Mouse (Mus musculus) cerebellum, adult 2 months (tissue): ENCODE measurements around the gene Fmod. TPM values are rescaled to one million over a fixed set of nuclear protein-coding genes. Genes with fewer than 3 reads are reported as not detected.

Experiments used
- DNase-seq, 2 experiments: peaks; one replicate each; pipeline ENCODE4 v3.0.0; 2021
- H3K27ac ChIP-seq: fragments of 200-500 bp; 2 replicates; pipeline ENCODE4 v1.5.1; 2012; ENCODE audit warnings: low read length, control low read depth, inconsistent platforms; ENCODE audit not compliant: insufficient read depth
- H3K27me3 ChIP-seq: fragments of 200-500 bp; 2 replicates; pipeline ENCODE4 v1.6.1; 2012; ENCODE audit warnings: inconsistent platforms, mild to moderate bottlenecking, low read length, moderate library complexity; ENCODE audit not compliant: control insufficient read depth, insufficient read depth
- H3K4me1 ChIP-seq: fragments of 200-500 bp; 2 replicates; pipeline ENCODE4 v1.6.1; 2011; ENCODE audit warnings: low read length; ENCODE audit not compliant: control insufficient read depth, insufficient read depth
- H3K4me3 ChIP-seq: fragments of 200-500 bp; replicated peaks from 2 replicates; pipeline ENCODE3; 2011; ENCODE audit warnings: mild to moderate bottlenecking, low read depth, low read length, control low read depth; ENCODE audit not compliant: insufficient read depth
- CTCF ChIP-seq: fragments of 200-500 bp; IDR thresholded peaks from 2 replicates; pipeline ENCODE4 v1.5.1; 2011; ENCODE audit warnings: low read depth, mild to moderate bottlenecking, control low read depth, low read length, moderate library complexity, borderline replicate concordance; ENCODE audit not compliant: insufficient read depth
- POLR2A ChIP-seq: fragments of 200-500 bp; IDR thresholded peaks from 2 replicates; pipeline ENCODE4 v1.6.1; 2011; ENCODE audit warnings: low read length, control low read depth, borderline replicate concordance; ENCODE audit not compliant: insufficient read depth
- WGBS: fragments of 180-500 bp; shearing (Covaris S2); methylation state at CpG from one replicate; pipeline ENCODE4 v1.1.7; 2018; 5-methylcytosine and 5-hydroxymethylcytosine counted together
- polyA plus RNA-seq: library from polyadenylated mRNA; depleted of rRNA; stranded (reverse); fragments of >200 nt; gene quantifications from 2 replicates; pipeline ENCODE4 v1.2.3, GENCODE M21; 2012

Fmod gene
- polyA plus RNA-seq, 1 experiment = 7.5 TPM

DNA sequence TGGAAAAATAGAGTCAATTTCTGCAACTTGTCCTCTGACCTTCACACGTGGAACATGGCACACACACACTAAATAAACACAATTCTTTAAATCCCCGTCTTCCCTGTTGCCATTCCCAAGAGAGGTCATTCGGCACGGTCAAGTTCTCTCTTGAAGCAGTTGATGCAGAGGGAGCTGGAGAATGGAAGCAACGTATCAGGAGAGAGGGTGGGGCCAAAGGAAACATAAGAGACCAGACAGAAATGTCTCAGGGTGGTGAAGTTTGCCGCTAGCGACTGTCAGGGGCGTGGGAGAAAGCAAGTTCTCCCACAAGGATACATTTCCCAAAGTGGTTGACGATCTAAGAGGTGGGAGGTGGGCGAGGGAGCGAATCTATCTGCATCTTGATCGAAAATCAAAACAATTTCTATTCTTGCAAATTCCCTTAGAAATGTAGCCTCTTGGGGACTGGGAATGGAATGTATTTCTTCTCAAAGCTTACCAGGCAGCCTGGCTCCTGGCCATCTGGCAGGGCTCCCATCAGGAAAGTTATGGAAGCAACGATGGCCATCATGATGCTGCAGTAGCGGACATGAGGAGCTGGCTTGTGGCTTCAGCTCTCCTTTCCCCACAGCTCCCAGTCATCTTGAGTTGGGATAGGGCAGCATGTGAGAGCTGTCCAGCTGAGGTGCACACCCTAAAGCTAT lies 8.8 kb upstream of the Fmod start:
- TF ChIP-seq CTCF (no peak), POLR2A (no peak)
- H3K4me1 ChIP-seq = no peaks in the 10 kb centered on the region
- no peak overlapping the region for H3K27ac ChIP-seq
- no peaks in the 10 kb centered on the region for H3K27me3 ChIP-seq
- WGBS = 68% methylated on average over 14 of the region's 14 CpGs
- H3K4me3 ChIP-seq = no peak overlapping the region
- DNase-seq = no peak

DNA sequence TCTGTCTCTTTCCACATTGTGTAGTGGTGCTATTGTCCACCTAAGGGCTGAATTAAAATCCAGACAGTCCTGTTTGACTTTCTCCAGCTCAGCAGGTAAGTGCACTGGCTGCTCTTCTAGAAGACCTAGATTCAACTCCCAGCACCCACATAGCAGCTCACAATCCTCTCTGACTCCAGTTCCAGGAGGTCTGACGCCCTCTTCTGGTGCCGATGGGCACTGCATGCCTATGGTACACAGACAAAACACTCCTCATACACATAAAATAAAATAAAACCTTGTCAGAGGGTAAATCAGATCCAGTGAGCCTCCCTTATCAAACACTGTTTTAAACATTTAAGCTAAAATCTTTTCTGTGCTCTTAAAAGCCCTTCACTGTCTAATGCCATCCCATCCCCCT lies 562 bp upstream of the Fmod start:
- WGBS = 69% methylated on average over 2 of the region's 2 CpGs

DNA sequence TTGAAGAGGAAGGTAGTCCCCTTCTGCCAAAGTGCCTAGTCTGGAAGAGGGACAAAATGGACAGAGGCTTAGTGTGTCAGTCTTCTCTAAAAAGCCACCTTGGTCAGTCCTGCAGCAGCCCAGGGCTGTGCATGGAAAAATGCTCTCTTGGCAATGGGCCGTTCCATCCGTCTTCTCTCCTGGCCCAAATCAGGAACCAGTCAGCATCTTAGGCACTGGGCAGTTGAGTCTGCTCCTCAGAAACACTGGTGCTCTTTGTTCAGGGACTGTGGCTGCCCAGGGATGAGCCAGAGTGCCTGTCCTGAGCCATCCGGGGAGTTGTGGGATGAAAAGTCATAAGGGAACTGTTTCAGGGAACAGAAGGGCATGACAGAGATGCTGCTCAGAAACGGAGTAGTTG lies 1.3 kb downstream of the Fmod start:
- Histone ChIP-seq H3K27ac (no peak overlapping the region), H3K4me3 (no peak overlapping the region), H3K4me1 (no peaks in the 10 kb centered on the region), H3K27me3 (no peaks in the 10 kb centered on the region)
- no peak for TF ChIP-seq CTCF
- TF ChIP-seq POLR2A = no peak
- no peak for DNase-seq
- WGBS = 81% methylated on average over 4 of the region's 4 CpGs

More for the DNA sequence above, 562 bp upstream of the Fmod start:
- H3K27me3 ChIP-seq = no peaks in the 10 kb centered on the region
- no peak overlapping the region for H3K4me3 ChIP-seq
- no peaks in the 10 kb centered on the region for H3K4me1 ChIP-seq
- no peak for DNase-seq
- TF ChIP-seq POLR2A (no peak), CTCF (peak; percentile 16; the same call in 1 of the 2 replicates)
- no peak overlapping the region for H3K27ac ChIP-seq

DNA sequence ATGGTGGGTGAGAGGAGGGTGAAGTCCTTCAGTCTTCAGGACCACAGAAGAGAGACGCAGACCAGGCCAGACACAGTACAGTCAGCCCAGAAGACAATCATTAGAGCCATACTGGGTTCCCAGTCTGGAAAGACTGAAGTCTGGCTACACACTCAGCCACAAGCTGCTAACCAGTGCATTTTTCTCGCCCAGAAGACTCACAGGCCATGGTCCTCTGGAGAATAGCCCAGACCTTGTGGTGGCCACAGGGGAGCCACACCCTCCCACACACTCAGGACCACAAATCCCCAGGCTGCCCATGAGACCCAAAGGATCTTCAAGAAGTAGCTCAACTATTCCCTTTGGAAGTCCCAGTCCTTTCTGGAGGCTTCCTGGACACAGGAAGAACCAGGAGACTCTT lies 2.3 kb downstream of the Fmod start:
- Histone ChIP-seq H3K27ac (no peak overlapping the region), H3K27me3 (no peaks in the 10 kb centered on the region), H3K4me3 (no peak overlapping the region), H3K4me1 (no peaks in the 10 kb centered on the region)
- DNase-seq = no peak
- WGBS = 90% methylated on average over 2 of the region's 2 CpGs
- no peak for TF ChIP-seq POLR2A
- no peak for TF ChIP-seq CTCF

DNA sequence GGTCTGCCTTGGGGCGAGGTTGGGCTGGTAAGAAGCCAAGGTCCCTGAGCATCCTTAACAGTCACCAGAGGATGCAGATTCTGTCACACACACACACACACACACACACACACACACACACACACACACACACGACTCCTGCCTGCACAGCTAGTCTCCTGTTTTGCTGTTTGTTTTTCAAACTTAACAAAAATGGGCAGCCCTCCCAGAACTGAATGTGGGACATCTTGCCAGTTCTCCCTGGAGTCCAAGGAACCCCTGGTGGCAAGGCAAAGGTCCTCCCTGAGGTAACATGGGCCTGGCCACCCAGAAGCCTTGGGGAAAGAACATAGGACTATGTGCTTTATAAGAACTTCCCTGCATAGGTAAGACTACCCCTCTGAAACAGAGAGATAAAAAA lies 4.8 kb downstream of the Fmod start:
- no peaks in the 10 kb centered on the region for H3K27me3 ChIP-seq
- no peaks in the 10 kb centered on the region for H3K4me1 ChIP-seq
- H3K27ac ChIP-seq = no peak overlapping the region
- no peak for DNase-seq
- TF ChIP-seq CTCF (no peak), POLR2A (no peak)
- no peak overlapping the region for H3K4me3 ChIP-seq
- 51% methylated on average over 2 of the region's 2 CpGs for WGBS

DNA sequence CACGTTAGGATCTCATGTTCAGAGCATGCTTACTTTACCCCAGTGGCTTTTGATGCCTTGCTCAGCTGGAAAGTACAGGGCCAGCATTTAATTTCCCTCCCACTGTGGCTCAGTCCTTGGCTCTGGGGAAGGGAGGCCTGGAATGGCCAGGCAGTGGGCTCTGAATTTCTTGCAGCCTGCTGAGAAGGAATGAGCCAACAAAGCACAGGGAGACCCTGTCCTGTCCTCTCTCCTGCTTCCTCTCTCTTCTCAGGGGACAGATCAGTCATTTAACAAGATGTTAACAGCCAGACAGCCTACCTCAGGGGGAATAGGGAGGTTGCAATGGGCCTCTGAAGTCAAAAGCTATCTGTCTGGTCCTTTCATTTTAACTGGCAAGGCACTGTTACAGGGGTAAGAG lies 5.3 kb downstream of the Fmod start:
- Histone ChIP-seq H3K4me1 (no peaks in the 10 kb centered on the region), H3K27me3 (no peaks in the 10 kb centered on the region), H3K27ac (no peak overlapping the region), H3K4me3 (no peak overlapping the region)
- TF ChIP-seq CTCF = no peak
- TF ChIP-seq POLR2A = no peak
- 61% methylated on average over 1 of the region's 1 CpGs for WGBS
- DNase-seq = no peak

DNA sequence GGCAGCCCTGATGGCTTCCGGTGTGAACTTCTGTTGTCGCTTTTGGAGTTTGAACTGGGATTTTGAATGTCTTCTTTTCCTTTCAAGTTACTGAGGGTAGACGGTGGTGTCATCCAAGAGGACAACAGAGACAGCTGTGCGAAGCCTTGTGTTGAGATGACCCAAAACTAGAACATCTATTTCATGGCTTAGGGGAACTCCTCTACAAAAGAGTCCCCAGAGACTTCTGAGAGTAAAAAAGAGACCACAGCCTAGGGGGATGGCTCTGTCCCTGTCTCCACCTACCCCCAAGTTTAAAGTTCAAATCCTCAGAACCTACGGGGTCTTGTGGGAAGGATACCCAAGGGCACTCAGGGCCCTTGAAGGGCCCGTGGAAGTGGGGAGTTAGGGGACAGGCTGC lies 7.8 kb downstream of the Fmod start:
- no peak for TF ChIP-seq CTCF
- TF ChIP-seq POLR2A = no peak
- Histone ChIP-seq H3K4me1 (no peaks in the 10 kb centered on the region), H3K27ac (no peak overlapping the region), H3K27me3 (no peaks in the 10 kb centered on the region), H3K4me3 (no peak overlapping the region)
- WGBS = 94% methylated on average over 6 of the region's 6 CpGs
- DNase-seq = no peak

DNA sequence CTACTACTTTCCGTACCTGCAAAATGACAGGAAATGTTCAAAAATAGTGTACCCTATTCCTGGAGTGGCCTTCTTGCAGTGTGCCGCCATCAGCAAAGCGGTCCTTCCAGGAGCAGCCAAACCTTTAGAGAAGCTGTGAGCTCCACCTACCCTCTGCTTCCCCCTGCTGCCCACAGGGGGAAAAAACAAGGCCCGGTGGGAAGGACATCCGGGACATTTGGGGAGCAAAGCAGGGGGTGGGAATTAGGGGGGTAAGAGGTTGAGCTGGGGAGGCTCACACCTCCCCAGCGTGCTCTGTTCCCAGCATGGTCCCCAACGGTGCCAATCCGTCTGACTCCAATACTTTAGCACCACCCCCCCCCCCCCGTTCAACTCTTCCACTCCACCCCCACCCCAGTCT lies 8.9 kb downstream of the Fmod start:
- no peak overlapping the region for H3K4me3 ChIP-seq
- DNase-seq = peak; percentile 79 to 85
- peak; percentile 90 for TF ChIP-seq CTCF
- TF ChIP-seq POLR2A = no peak
- no peaks in the 10 kb centered on the region for H3K27me3 ChIP-seq
- WGBS = 7% methylated on average over 9 of the region's 9 CpGs
- H3K27ac ChIP-seq = no peak overlapping the region
- H3K4me1 ChIP-seq = no peaks in the 10 kb centered on the region
